Mouse (Mus musculus) spleen, embryonic (tissue): Measurements from ENCODE around the gene Gm7579.
"Not testable (repeated sequence)": the region's sequence is repeated elsewhere in the genome, so short reads cannot be mapped to it uniquely, and the experiment has no call there.

ENCODE experiments used
- CTCF ChIA-PET: fragments of 350-600 bp; sonication (Branson Sonifier 250); formaldehyde crosslinking; loops from one replicate; lab custom pipeline; 2022; lab: Charles Lee

The Gm7579 gene

GRCm38 (mm10) chr7:142211559-142211958 lies at the start of gene Gm7579:
Gene Gm7579 (plus strand): TSS chr7:142211859.
- CTCF ChIA-PET, result no interaction called here

- CTCF ChIA-PET, result not testable (repeated sequence)
Measured at GRCm38 (mm10) chr7:142165639-142166038, 46.0 kb upstream of the Gm7579 start, which contains the start of gene Gm4553. Gene Gm4553 (minus strand): TSS chr7:142165739.

GRCm38 (mm10) chr7:142169836-142170235 lies 41.8 kb upstream of the Gm7579 start:
- CTCF ChIA-PET, result no interaction called here

GRCm38 (mm10) chr7:142175905-142176304 lies 35.8 kb upstream of the Gm7579 start, which contains the start of gene Krtap5-2:
Gene Krtap5-2 (minus strand): TSS chr7:142176005.
- CTCF ChIA-PET, result not testable (repeated sequence)

- CTCF ChIA-PET, result interaction anchor here (0.6 kb wide), 1 partner anchor 1154 kb away, joined by 3 read pairs; no protein-coding TSS in a partner anchor
Measured at GRCm38 (mm10) chr7:142178685-142179084, 33.0 kb upstream of the Gm7579 start.

- CTCF ChIA-PET, result no interaction called here
Measured at GRCm38 (mm10) chr7:142181021-142181420, 30.6 kb upstream of the Gm7579 start.

GRCm38 (mm10) chr7:142188156-142188555 lies 23.5 kb upstream of the Gm7579 start:
- CTCF ChIA-PET, result no interaction called here

GRCm38 (mm10) chr7:142190289-142190688 lies 21.4 kb upstream of the Gm7579 start, which contains the start of gene Gm10153:
Gene Gm10153 (minus strand): TSS chr7:142190389.
- CTCF ChIA-PET, result no interaction called here

GRCm38 (mm10) chr7:142198748-142199147 lies 12.9 kb upstream of the Gm7579 start:
- CTCF ChIA-PET, result no interaction called here

GRCm38 (mm10) chr7:142201064-142201463 lies 10.6 kb upstream of the Gm7579 start, which contains the start of gene Krtap5-3:
Gene Krtap5-3 (plus strand): TSS chr7:142201364.
- CTCF ChIA-PET, result interaction anchor here (0.9 kb wide), 1 partner anchor 33 kb away, joined by 4 read pairs; no protein-coding TSS in a partner anchor

- CTCF ChIA-PET, result no interaction called here
Measured at GRCm38 (mm10) chr7:142205488-142205887, 6.2 kb upstream of the Gm7579 start.

GRCm38 (mm10) chr7:142206891-142207290 lies 4.8 kb upstream of the Gm7579 start:
- CTCF ChIA-PET, result not testable (repeated sequence)

- CTCF ChIA-PET, result not testable (repeated sequence)
Measured at GRCm38 (mm10) chr7:142212136-142212535, 477 bp downstream of the Gm7579 start.

GRCm38 (mm10) chr7:142224518-142224917 lies 12.9 kb downstream of the Gm7579 start:
- CTCF ChIA-PET, result no interaction called here

GRCm38 (mm10) chr7:142229871-142230270 lies 18.2 kb downstream of the Gm7579 start, which contains the start of gene Krtap5-5:
Gene Krtap5-5 (minus strand): TSS chr7:142229971.
- CTCF ChIA-PET, result interaction anchor here (0.6 kb wide), 1 partner anchor 387 kb away, joined by 6 read pairs; no protein-coding TSS in a partner anchor

- CTCF ChIA-PET, result no interaction called here
Measured at GRCm38 (mm10) chr7:142231540-142231939, 19.9 kb downstream of the Gm7579 start.

GRCm38 (mm10) chr7:142240978-142241377 lies 29.3 kb downstream of the Gm7579 start, which contains the start of gene Gm40460:
Gene Gm40460 (minus strand): TSS chr7:142241078.
- CTCF ChIA-PET, result no interaction called here

- CTCF ChIA-PET, result no interaction called here
Measured at GRCm38 (mm10) chr7:142249824-142250223, 38.2 kb downstream of the Gm7579 start.

- CTCF ChIA-PET, result no interaction called here
Measured at GRCm38 (mm10) chr7:142255517-142255916, 43.9 kb downstream of the Gm7579 start.

- CTCF ChIA-PET, result not testable (repeated sequence)
Measured at GRCm38 (mm10) chr7:142258254-142258653, 46.6 kb downstream of the Gm7579 start, which contains the start of gene Gm2431. Gene Gm2431 (minus strand): TSS chr7:142258354.
